Mouse (Mus musculus) left cerebral cortex, postnatal 25 days (tissue): ENCODE results near the gene Ahdc1. TPM values are rescaled to one million over a fixed set of nuclear protein-coding genes. Genes with fewer than 3 reads are reported as not detected.

Experiments used
- DNase-seq, 2 experiments: peaks; one replicate each; pipeline ENCODE4 v3.0.0; 2022; ENCODE audit warnings: low spot score in 2 of 2, mixed read lengths in 1 of 2
- intact Hi-C: fragments of 180-260 bp; cut with DNase I; formaldehyde crosslinking; loops from one replicate; pipeline ENCODE4 v1.15.1; 2025
- total RNA-seq, 2 experiments: library from RNA; stranded (reverse); gene quantifications; 2 replicates each; pipeline ENCODE4 v1.2.3; 2021

Gene Ahdc1
- 10 to 100 TPM; 88.2 to 97.6 TPM for total RNA-seq

DNA sequence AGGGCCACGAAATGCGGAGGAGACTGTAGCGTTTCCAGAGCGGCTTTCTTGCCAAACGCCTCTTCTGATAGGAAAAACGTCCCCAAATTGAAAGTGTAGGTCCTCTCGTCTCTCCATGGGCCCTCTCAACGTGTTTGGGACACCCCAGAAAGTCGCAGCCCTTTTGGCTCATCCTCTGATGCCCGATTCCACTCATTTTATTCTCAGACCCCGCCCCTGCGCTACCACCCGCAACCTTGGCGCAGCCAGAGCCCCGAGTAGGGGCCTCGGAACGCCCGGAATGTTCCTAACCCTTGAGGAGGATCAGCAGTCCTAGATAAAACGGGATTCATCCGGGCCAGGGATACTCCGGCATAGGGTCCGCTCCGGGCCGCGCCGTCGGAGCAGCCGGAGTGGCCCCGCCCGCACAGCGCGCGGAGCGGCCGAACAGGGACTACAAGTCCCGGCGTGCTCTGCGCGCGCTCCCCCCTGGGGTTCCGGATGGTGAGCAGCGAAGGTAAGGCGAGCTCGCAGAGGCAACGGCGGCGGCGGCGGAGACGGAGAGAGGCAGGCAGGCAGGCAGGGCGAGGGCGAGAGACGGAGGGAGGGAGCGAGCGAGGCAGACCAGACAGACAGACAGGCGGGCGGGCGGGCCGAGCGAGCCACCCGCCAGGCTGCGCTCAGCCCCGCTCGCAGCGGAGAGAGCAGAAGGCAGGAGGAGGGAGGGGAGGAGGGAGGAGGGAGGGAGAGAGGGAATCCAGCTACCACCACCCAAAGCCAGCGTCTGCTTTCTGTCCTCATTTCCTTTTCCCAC lies at the start of gene Ahdc1:
TSS of gene Ahdc1 (plus strand) at position 233 of the 793 bp plus-strand sequence.
- DNase-seq: peak; percentile 93 to 96
- intact Hi-C loops: loop anchor here (1.0 kb wide), 3 partner anchors 45 to 288 kb away; partner anchors contain the start of gene Wasf2

DNA sequence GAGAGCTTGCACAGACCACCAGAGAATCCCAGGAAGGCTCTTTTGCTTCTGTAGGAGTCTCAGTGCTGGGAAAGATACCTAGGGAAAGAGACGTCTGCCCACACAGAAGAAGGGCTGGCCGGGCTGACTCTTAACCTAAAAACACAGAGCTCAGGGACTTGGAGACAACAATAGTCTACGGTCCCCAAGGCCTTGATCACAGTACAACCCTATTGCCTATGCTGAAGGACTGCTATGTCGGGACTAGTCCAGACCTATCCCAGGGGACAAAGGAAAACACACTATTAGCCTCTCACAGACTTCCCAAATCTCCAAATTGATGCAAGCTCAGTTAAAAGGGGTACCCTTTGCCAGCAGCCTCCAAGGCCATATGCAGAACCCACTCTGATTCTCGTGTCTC lies 49.2 kb upstream of the Ahdc1 start:
- no peak for DNase-seq
- intact Hi-C loops: no loop called here

DNA sequence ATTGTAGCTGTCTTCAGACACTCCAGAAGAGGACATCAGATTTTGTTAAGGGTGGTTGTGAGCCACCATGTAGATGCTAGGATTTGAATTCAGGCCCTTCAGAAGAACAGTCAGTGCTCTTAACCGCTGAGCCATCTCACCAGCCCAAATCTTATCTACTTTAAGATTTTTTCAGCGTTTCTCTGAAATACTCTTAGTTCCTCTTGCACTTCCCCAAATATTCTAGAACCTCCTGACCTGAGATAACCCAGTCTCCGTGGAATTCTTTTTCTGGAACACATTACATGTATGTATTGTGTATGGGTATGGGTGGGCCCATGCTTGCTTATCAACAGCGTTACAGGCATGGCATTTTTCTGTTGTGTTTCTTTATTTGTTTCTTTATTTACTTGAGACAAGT lies 48.4 kb upstream of the Ahdc1 start:
- intact Hi-C loops: no loop called here

DNA sequence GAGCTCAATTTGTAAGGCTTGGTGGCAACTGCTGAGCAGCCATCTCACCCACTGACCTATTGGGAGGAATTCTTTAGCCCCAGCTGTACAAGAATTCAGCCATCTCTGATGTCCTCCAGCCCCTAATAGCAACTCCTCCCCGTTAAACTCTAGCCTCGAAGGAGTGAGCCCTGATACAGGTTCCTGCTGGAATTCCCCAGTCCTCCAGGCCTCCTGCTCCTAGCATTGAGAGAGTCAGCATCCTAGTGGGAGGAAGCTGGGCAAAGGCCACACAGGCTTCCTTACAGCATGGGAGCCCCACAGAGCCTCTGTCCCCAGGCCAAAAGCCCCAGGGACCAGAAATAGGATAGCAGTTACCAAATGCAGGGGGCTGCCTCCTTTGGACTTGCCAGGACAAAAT lies 47.6 kb upstream of the Ahdc1 start:
- intact Hi-C loops: no loop called here
- DNase-seq: no peak

More for the DNA sequence above, 48.4 kb upstream of the Ahdc1 start:
- DNase-seq: no peak

DNA sequence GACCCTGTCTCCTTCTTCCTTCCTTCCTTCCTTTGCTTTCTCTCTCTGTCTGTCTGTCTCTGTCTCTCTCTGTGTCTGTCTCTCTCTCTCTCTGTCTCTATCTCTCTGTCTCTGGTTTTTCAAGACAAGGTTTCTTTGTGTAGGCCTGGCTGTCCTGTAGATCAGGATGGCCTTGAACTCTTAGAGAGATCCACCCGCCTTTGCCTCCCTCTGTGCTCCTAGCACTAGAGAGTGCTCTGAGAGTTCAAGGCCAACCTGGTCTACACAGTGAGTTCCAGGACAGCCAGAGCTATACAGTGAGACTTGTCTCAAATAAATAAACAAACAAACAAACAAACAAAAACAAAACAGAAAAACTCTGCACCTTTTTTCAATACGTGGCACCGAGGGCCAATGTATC lies 47.0 kb upstream of the Ahdc1 start:
- intact Hi-C loops: no loop called here
- no peak for DNase-seq

DNA sequence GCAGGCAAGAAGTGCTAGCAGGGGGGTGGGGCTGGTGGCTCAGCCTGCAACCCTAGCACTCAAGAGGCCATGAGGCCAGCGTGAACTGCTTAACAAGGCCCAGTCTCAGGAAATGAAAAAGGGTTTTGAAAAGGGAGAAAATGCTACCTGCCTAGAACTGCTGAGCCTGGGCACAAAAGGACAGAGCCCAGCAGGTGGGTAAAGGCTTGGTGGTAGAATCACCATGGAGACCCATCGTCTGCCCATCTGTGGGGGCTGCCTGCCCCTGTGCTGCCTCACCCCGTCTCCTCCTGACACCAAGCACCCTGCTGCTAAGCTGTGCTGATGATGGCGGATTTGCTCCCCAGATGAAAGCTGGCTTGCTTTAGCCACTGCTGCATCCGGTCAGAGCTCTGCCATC lies 46.6 kb upstream of the Ahdc1 start:
- intact Hi-C loops: no loop called here
- DNase-seq: no peak

DNA sequence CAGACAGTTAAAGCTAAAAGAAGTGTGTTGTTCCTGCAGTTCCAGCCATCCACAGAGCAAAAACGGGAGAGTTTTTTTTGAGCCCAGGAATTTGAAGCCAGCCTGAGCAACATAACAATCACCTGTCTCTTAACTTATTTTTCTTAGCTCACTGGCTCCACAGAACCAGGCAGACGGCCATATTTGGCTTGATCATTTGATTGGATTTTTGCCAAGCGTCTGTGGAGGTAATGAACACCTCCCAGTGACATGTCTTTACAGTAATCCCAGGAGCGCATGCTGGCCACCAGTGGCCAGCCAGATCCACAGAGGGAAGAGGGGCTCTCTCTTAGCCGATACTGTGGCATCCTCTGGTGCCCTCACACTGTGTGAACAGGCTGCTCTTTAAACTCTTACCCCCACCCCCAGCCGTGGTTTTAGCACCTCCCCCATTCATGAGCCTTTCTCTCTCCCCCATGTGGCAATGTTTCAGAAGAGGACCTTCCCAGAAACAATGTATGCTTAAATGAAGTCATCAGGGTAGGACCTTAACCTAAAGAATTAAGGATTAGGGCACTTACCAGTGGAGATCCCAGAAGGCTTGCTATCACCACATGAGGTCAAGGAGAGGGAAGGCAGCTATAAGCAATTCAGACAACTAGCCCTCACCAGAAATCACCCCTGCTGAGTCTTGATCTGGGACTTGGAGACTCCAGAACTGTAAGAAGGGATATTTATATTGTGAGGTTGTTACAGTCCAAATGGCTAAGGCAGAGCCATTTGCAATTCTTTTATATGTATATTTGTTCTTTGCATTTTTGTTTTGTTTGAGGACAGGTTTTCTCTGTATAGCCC lies 42.7 kb upstream of the Ahdc1 start:
- intact Hi-C loops: no loop called here
- no peak for DNase-seq

DNA sequence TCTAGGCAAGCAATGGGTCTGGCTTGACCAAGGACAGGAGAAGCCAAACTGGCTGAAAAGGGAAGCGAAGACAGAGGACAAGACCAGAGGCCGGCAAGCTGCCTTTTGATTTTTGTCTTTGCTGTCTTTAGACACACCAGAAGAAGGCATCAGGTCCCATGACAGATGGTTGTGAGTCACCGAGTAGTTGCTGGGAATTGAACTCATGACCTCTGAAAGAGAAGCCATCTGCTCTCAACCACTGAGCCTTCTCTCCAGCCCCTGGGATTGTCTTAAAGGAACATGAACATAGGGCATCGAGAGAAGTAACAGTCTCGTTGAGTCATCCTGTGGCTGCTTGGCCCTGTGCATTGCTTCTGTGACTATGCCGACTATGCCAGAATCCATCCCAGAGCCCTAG lies 39.5 kb upstream of the Ahdc1 start:
- intact Hi-C loops: no loop called here
- DNase-seq: no peak

DNA sequence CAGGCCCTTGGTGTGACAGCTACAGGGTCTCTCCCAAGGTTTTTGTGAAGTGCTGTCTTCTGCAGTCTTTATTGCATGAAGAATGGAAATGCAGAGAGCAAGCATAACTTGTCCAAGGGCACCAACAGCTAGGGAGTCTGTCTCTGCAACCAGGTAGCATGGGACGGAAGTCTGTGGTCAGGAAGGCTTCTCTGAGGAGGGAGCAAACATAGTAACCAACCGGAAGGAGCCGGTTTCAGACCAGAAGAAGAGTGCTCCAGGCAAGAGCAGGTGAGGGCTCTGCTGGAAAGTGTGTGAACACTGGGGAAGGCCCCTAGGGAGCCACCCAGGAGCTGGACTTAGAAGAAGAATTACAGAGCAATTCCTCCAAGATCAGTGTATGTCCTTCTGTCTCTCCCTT lies 39.0 kb upstream of the Ahdc1 start:
- intact Hi-C loops: no loop called here
- no peak for DNase-seq

DNA sequence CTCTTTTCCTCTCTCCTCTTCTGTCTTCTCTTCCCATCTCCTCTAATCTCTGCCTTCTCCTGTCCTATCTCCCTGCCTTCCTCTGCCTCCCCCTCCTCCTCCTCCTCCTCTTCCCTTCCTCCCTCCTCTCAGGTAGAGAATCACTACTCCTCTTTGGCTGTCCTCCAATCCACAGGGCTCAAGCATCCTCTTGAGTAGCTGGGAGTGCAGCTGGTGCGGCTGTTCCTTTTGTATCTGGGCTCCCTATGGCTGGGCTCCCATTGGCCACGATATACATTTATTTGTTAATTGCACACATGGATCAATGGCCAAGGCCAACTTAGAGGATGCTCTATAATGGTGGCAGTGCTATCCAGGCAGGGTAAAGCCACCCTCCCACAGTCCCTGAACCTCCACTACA lies 38.5 kb upstream of the Ahdc1 start:
- intact Hi-C loops: no loop called here
- no peak for DNase-seq

DNA sequence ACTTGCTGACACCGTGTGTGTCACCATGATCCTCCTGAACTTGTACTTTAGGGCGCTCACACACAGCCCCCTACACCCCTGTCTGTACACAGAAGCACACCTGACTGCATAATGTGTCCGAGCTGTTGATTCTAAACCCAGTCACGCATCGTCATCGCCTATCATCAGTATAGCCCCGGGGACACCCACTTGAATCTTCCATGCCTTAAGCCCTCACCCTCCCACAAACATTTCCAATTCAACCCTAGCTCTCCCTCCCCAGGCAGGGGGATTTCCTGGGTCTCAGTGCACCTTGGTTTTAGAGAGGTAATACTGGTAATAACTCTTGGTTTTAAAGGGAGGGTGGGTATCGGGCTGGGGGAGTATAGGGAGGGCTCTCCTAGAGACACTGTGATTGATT lies 37.9 kb upstream of the Ahdc1 start:
- intact Hi-C loops: no loop called here
- no peak for DNase-seq

DNA sequence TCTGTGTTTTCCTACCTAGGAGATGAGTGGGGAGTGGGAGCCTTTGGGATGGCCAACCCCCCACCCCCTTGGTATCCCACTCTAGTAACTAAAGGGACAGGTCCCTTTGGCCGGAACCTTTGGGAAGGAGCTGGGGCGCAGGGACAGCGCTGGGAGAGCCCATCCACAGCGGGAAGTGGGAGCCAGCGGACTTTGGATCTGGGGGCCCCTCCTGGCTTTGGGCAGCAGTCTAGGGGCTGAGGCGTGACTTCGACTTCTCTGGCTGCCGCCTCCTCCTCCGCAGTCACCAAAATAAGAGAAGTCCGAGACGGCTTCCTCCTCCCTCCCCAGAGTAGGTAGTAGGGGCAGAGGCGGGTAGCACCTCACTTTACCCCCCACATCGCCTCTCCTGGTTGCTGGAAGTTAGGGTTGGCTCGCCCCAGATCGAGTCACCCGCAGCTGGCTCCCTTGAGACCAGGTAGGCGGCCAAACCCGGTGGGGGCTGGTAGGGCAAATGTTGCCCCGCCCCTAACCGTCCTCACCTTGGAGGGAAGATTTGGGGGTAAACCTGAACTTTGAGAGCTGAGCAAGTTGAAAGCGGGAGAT lies 37.2 kb upstream of the Ahdc1 start, which contains the start of gene Fgr:
TSS of gene Fgr (plus strand) at position 282 of the 585 bp plus-strand sequence.
- no peak for DNase-seq
- intact Hi-C loops: no loop called here

DNA sequence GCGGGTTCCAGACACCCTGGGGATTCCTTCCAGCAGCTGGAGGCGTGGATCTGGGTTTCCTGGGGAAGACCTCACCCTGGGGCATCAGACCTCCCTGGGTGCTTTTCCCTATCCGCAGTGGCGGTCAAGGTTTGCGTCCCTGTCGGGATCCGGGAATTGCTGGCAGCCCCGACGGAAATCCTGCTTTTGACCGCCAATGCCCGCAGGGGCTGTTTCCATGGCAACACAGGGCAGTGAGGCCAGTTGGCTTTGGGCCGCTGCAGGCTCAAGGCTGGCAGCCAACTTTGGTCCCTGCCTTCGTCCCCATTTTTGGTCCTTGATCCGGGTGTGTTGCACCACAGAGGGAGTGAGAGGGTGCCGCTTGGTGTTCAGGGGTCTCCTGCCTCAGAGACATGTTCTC lies 36.2 kb upstream of the Ahdc1 start:
- peak; percentile 33 to 40 for DNase-seq
- intact Hi-C loops: no loop called here

DNA sequence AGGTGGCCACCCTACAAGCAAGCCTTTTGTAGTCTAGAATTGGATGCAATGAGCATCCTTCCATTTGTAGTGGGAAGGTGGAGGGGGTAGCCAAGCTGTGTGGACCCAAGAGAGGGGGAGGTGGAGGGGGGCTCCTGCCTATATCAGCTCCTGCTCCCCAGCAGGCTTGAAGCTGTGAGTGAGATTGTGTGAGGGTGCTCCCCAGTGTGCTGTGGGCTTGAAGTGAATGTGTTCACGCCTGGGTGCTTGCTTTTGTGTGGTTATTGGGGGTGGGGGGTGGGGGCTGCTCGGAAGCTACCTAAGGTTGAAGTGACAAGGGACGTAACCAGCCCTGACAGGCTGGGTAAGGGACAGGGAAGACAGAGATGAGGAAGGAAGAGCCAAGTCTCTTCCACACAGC lies 35.3 kb upstream of the Ahdc1 start:
- no peak for DNase-seq
- intact Hi-C loops: no loop called here

DNA sequence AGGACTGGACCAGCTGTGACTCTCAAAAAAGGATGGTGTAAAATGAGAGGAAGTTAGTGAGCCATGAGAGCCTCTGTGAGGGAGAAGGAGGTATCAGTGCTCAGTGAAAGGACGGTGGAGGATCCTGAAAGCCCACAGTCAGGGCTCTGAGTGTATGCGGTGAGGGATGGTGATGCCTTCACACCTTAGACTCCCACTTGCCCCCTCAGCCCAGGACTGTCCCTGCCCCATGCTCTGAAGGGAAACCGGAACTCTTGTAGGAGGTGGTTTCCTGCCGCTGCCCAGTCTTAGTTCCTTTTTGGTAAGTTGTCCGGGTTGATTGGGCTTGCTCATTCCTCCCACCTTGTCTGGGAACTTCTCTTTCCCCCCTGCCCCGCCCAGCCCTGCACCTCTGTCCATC lies 34.3 kb upstream of the Ahdc1 start:
- intact Hi-C loops: no loop called here
- DNase-seq: no peak

DNA sequence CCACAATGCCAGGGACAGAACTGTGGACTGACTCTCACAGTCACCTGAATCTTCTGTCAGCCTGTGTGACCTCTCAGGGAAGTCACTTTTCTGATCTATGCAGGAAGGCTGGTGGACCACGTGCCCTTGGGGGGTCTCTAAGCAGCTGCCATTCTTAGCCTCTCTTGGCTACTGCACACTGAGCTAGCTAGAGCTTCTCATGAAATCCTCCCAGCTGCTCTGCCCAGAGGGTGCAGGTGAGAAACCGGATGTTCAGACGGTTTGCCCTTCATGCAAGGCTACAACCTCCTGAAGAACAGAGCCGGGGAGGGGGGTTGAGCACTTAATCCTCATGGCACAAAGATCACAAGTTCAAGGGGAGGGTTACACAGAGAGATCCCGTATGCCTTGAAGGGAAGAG lies 33.5 kb upstream of the Ahdc1 start:
- intact Hi-C loops: no loop called here

DNA sequence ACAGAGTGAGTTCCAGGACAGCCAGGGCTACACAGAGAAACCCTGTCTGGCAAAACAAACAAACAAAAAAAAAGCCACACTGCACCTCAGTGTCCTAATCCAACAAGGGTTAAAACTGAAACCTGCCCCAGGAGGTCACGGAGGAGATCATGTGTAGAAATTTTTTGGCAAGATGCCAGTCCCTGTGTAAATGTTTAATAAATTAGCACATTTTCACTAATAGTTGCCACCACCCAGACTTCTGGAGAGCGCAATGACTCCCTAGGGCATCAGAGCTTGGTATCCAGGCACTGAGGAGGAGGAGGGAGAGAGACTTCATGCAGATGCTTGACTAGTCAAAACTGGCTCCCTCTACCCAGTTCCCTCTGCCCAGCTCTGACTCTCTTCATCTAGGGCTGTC lies 31.9 kb upstream of the Ahdc1 start:
- no peak for DNase-seq

More for the DNA sequence above, 33.5 kb upstream of the Ahdc1 start:
- DNase-seq: no peak

DNA sequence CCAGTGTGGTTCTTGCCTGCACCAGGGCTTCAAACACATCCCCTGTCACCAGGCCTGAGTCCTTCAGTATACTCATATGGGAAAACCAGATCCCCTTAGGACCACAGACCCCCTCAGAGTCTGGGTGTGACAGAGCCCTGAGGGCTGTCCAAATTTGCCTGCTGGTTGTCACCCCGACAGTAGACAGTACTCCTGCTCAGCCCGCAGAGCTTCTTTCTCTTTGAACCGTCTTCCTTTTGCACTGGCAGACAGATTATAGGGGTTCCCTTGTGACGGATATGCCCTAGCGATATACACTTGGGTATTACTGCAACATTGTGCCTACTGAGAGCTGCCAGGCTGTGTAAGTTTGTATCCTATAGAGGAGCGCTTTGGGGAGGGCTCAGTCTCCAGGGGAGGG lies 29.4 kb upstream of the Ahdc1 start:
- intact Hi-C loops: no loop called here
- no peak for DNase-seq

More for the DNA sequence above, 31.9 kb upstream of the Ahdc1 start:
- intact Hi-C loops: no loop called here

DNA sequence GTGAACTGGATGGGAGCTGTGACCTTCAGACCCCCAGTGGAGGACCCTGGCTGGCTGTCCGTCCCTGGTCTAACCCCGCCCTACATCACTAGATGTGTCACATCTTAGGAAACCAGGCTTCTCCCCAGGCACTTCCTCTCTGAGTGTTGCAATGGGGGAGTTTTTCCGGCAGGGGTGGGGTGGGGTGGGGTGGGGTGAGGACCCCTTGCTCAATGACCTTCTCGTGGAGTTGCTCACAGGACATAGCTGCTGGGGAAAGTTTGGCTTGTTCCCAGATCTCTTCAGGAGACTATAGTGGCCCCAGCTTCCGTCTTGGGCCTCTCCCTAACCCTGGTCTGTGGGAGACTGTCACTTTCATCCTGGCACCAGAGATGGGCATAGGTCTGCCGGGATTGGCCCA lies 28.1 kb upstream of the Ahdc1 start:
- intact Hi-C loops: no loop called here
- no peak for DNase-seq

DNA sequence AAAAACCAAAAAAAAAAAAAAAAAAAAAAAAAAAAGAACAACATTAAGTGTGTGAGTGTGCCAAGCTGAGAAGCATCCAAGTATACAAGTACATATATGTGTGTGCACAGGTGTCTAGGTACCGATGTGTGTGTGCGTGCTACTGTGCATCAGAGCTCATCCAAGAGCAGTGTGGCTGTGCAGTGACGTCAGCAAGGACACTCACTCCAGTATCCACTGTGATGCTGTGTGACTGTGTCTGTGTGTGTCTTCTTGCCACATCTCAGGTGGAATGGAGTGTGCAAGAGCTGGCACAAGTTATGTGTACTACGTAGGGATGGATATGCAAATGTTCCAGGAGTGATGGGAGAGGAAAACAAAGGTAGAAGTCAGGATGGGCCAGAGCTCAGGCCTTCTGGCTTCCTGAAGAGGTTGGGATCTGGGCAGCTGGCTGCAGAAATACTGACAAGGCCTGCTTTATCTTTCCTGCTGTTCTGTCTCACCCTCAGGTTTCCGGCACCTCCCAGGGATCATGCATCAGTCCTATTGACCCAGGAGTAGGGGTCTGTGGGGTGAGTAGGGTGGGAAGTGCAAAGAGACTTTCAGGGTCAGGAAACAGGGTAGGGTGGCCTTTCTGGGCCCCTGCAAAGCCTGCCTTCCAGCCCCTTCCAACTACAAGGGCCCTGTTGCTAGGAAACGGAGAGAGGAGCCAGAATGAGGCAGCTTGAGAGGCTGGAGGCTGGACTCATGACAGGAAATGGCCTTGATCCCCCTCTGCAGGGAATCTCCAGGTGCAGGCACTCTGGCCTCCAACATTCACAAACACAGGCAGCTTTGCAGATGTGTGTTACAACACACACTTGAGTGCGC lies 27.2 kb upstream of the Ahdc1 start:
- intact Hi-C loops: no loop called here
- peak; percentile 38 to 46 for DNase-seq
